Mouse (Mus musculus): Measurements from ENCODE around the gene Rmdn3. TPM values are rescaled to one million over a fixed set of nuclear protein-coding genes. Genes with fewer than 3 reads are reported as not detected.

The Rmdn3 gene
- total and polyA plus RNA-seq, 3 experiments: 41.8 to 59.1 (median 49.9) TPM

- 0 out of 2 replicates have a peak, but pooled peaks have one; percentile 33 for TF ChIP-seq E2F4 (IDR thresholded peaks at IDR 0.05; ENCODE audit: insufficient replicate concordance, low read depth, low read length)
These were observed at the start of gene Rmdn3 (continued) for GRCm38 (mm10) chr2:119156681-119157572.

DNA sequence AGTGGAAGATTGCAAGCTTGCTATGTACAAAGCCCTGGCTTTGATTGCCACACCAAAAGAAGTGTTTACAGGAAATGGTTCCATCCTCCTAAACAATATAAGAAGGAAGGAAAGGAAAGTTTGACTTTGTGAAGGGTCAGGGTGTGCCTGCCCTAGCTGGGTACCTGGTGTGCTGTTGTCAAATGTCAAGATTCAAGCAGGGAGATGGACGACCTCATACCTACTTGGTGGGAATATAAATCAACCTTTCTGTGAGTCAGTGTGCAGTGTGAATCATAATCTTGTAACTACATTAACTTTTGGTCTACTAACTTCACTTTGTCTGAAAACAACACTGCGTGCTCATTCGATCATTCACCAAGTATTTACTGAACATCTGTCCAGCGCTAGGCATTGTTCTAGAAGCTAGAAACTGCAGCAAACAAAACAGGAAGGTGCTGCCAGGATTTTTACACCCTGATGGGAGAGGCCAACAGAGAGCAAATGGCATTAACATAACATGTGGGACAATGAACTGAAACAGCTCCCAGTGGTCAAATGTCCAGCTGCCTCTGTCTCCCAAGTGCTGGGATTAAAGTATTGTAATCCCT is 47.1 kb upstream of the Rmdn3 start:
- in situ Hi-C loops (cut with MboI; ENCODE audit: low pct_ligation_motif_present, low pct_unique_long_range_greater_than_20kb, low sequenced_read_pairs) (no loop called here), dilution Hi-C loops (cut with MboI; ENCODE audit: extremely low pct_ligation_motif_present, extremely low pct_unique_long_range_greater_than_20kb, low sequenced_read_pairs) (no loop called here)
- H3K27ac ChIP-seq (ENCODE audit: insufficient read depth, low read depth): no peak overlapping the region
- H3K9ac ChIP-seq (ENCODE audit: insufficient read depth, low read depth): no peak overlapping the region
- DNase-seq (ENCODE audit: extremely low read depth): no peak
- no peak overlapping the region for H3K4me3 ChIP-seq (replicated peaks in 1 of 3; ENCODE audit: low read depth in 2 of 3, low read length in 2 of 3, poor library complexity in 1 of 3)
- no peaks in the 10 kb centered on the region for H3K27me3 ChIP-seq (replicated peaks)
- no peak overlapping the region for H3K4me2 ChIP-seq (ENCODE audit: insufficient read depth, low read depth, poor library complexity, severe bottlenecking)
- H3K36me3 ChIP-seq (replicated peaks in 1 of 2; ENCODE audit: control insufficient read depth in 1 of 2, insufficient read depth in 1 of 2, low read length in 1 of 2): peaks cover 0 to 8% of the 10 kb centered on the region in 2 experiments
- H3K9me3 ChIP-seq (replicated peaks; ENCODE audit: low read length): no peaks in the 10 kb centered on the region
- TF ChIP-seq CHD2 (IDR thresholded peaks at IDR 0.05; ENCODE audit: low read length) (no peak), MEF2A (IDR thresholded peaks at IDR 0.05; ENCODE audit: borderline replicate concordance, low read depth, low read length) (no peak), ZKSCAN1 (IDR thresholded peaks at IDR 0.05; ENCODE audit: borderline replicate concordance, low read depth, low read length) (no peak), ZMIZ1 (IDR thresholded peaks at IDR 0.05; ENCODE audit: low read depth, low read length) (no peak), NELFE (IDR thresholded peaks at IDR 0.05; ENCODE audit: low read depth, low read length) (no peak), JUND (conservative IDR thresholded peaks at IDR 0.05; ENCODE audit: low read depth, low read length) (no peak), RCOR1 (conservative IDR thresholded peaks at IDR 0.05; ENCODE audit: low read depth, low read length) (no peak), MAZ (IDR thresholded peaks at IDR 0.05; ENCODE audit: low read depth, low read length) (no peak), IRF4 (IDR thresholded peaks at IDR 0.05; ENCODE audit: low read depth, low read length) (no peak), CHD1 (IDR thresholded peaks at IDR 0.05; ENCODE audit: low read depth, low read length) (no peak), MXI1 (IDR thresholded peaks at IDR 0.05; ENCODE audit: low read depth, low read length) (no peak), ZNF384 (IDR thresholded peaks at IDR 0.05; ENCODE audit: low read depth, low read length) (no peak)
- H3K4me1 ChIP-seq (ENCODE audit: control insufficient read depth in 1 of 2, insufficient read depth in 2 of 2): peaks cover 0 to 8% of the 10 kb centered on the region in 2 experiments; a peak in 2 of 4 replicates
- H3K79me2 ChIP-seq (replicated peaks; ENCODE audit: control insufficient read depth, extremely low read depth, insufficient read depth, poor library complexity, severe bottlenecking): peaks cover 2% of the 10 kb centered on the region

DNA sequence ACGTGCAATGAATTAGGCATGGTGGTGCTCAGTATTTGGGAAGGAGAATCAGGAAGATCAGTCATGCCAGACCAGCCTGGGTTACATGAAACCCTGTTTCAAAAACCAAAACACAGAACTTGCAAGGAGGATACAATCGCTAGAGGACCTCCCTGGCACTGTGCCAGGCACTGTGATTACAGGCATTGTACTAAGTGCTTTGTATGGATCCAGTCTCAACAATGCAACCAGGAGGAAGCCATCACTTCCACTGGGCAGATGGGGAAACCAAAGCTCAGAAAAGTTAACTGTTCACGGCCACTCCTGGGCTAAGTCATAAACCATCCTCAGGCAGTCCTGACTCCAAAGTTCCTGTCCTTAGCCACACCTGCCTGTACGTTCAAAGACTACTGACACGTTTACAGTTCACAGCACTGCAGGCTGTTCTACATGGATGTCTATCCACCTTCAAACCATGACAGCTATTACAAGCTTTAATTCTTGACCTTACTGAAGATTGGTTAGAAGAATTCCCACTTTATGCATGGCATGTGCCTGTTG is 46.1 kb upstream of the Rmdn3 start:
- Histone ChIP-seq H3K27ac (ENCODE audit: insufficient read depth, low read depth) (no peak overlapping the region), H3K9me3 (replicated peaks; ENCODE audit: low read length) (no peaks in the 10 kb centered on the region), H3K27me3 (replicated peaks) (no peaks in the 10 kb centered on the region), H3K4me3 (replicated peaks in 1 of 3; ENCODE audit: low read depth in 2 of 3, low read length in 2 of 3, poor library complexity in 1 of 3) (no peak overlapping the region), H3K4me1 (ENCODE audit: control insufficient read depth in 1 of 2, insufficient read depth in 2 of 2) (peaks cover 0 to 14% of the 10 kb centered on the region in 2 experiments), H3K9ac (ENCODE audit: insufficient read depth, low read depth) (no peak overlapping the region), H3K4me2 (ENCODE audit: insufficient read depth, low read depth, poor library complexity, severe bottlenecking) (no peak overlapping the region), H3K79me2 (replicated peaks; ENCODE audit: control insufficient read depth, extremely low read depth, insufficient read depth, poor library complexity, severe bottlenecking) (peaks cover 2% of the 10 kb centered on the region), H3K36me3 (replicated peaks in 1 of 2; ENCODE audit: control insufficient read depth in 1 of 2, insufficient read depth in 1 of 2, low read length in 1 of 2) (peaks cover 0 to 8% of the 10 kb centered on the region in 2 experiments)
- no peak for TF ChIP-seq SMC3 (IDR thresholded peaks at IDR 0.05; ENCODE audit: low read depth, low read length)
- dilution Hi-C loops (cut with MboI; ENCODE audit: extremely low pct_ligation_motif_present, extremely low pct_unique_long_range_greater_than_20kb, low sequenced_read_pairs) (no loop called here), in situ Hi-C loops (cut with MboI; ENCODE audit: low pct_ligation_motif_present, low pct_unique_long_range_greater_than_20kb, low sequenced_read_pairs) (no loop called here)
- no peak for DNase-seq (ENCODE audit: extremely low read depth)
